Mouse (Mus musculus): ENCODE measurements around the gene Gm28048.

- TF ChIP-seq CTCF (IDR thresholded peaks at IDR 0.05; ENCODE audit: low read depth) (no peak), EP300 (optimal IDR thresholded peaks at IDR 0.05) (no peak)
Observed at GRCm38 (mm10) chr11:22824049-22824705, 157.7 kb downstream of the Gm28048 start.
